Mouse (Mus musculus): ENCODE data around the gene Ifi27l2a.
A peak's percentile ranks its signal among the peaks of the same experiment; 100 is the strongest.

The Ifi27l2a gene

DNA sequence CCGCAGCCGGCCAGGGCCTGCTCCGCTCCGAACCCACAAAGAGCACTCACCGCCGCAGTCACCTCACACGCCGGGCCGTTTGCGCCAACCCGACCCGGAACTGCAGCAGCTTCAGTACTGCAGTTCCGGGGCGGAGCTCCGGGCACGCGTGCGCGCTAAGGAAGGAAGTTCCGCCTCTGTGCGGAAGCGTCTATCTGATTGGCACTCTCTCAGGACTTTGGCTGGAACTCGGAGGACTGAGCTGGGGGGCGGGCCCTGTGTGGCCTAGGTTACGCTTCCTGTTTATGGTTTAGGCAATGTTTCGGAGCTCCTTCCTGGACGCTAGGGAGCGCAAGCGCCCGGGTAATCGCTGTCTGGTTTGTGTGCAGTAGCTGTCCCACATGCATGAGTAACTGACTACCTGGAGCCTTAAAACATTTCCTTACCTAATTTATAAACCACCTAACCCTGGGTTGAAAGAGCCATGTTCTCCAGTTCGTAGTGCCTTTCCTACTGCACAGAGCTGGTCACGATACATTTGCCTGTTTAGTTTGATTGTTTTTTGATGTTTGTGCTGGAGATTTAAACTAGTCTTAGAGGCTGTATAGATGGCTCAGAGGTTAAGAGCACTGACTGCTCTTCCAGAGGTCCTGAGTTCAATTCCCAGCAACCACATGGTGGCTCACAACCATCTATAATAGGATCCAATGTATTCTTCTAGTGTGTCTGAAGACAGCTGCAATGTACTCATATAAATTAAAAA lies 17.6 kb downstream of the Ifi27l2a start, which contains the start of gene Ddx24:
Gene Ddx24, minus strand, starts transcription at position 102 of the 742 bp plus-strand sequence.
- peak; percentile 99 for DNase-seq (ENCODE audit: low spot score)

DNA sequence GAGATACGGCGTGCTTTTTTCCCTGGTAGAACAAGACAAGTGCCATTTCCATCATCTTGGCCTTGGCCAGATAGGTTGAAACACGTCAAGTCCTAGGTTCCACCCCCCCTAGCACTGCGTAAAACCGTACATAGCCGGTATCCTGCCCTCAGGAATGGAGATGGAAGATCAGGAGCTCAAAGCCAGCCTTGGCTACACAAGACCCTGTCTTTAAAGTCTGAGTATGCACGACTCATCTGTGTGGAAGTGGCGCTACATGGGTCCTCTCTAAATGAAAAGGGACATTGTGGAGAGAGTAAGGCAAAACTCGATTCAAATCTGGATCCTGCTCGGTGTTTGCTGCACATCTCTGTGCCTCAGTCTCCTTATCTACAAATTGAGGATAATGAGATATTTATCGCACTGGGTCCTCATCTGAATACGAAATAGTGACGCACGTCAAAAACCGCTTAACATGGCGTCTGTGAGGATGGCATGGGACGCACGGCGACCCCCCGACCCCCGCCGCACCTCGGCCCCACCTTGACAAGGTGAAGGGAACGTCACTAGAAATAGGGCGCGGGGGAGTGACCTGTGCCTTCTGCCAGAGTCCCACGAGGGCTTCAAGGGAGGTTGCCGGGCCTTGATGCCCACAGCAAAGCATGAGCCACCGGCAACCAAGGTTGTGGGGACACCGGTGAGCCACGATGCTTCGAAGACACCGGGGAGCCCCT lies 18.3 kb downstream of the Ifi27l2a start:
- peak; percentile 12 for DNase-seq (ENCODE audit: low spot score)

- peak; percentile 55 for DNase-seq (ENCODE audit: low spot score)
Measured at GRCm38 (mm10) chr12:103408144-103408543, 35.3 kb downstream of the Ifi27l2a start.

DNA sequence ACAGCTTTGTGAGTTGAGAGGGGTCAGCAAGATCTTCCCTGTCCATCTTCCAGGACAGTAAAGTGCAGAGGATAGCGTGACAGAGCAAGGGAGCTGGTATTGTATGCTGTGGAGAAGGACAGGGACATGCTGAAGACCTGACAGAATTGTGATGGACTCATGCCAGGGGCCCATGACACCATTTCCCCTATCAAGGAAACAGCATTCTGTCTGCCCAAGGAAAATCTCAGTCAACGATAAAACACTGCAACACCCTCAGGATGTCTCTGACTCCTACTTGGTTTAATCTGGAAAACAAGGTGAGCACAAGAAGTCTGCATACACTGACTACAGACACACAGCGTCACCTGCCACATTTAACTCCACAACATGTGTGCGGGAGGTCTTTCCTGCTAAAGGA lies 35.8 kb downstream of the Ifi27l2a start, which contains the start of gene 9330161L09Rik:
Gene 9330161L09Rik, minus strand, starts transcription at position 101 of the 400 bp plus-strand sequence.
- DNase-seq (ENCODE audit: low spot score) = no peak

- DNase-seq (ENCODE audit: low spot score) = no peak
Measured at GRCm38 (mm10) chr12:103404131-103404530, 39.3 kb downstream of the Ifi27l2a start.

GRCm38 (mm10) chr12:103396751-103397150 lies 46.7 kb downstream of the Ifi27l2a start:
- no peak for DNase-seq (ENCODE audit: low spot score)

DNA sequence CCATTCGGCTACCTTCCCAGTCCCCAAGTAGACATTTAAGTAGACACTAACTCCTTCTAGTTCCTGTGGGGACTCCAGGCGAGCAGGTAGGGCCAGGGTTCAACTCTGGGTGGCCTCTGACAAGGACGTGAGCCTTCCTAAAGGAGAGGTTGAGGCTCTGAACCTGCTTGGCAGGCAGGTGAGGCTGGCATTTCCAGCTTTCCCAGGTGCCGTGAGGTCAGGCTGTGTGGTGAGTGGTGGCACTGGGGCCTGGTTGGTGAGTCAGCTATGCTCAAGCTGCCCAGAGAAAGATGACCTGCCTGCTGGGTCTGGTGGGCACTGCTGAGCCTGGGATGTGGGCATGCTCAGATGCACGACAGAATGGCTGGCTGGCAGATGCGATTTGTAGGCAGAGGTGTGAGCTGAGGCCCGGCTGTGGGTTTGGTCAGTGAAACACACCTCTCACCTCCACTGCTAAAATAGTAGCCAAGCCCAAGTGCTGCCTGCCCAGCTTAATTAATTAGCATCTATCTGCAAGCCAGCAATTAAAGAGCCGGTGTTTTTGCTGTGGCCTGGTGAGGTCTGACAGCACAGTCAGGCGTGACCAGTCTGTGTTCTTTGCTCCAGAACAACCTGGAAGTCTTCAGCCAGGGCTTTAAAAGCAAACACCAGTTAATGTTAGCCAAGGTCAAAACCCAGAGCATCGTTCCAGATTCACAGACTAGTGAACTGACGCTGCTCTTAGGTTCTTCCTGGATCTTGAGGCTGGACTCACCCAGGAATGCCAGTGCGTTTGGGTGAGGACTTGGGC lies 47.8 kb downstream of the Ifi27l2a start:
- no peak for DNase-seq (ENCODE audit: low spot score)

- DNase-seq (ENCODE audit: low spot score) = no peak
Measured at GRCm38 (mm10) chr12:103393528-103393927, 50.0 kb downstream of the Ifi27l2a start.

Data from layer of hippocampus, adult 11-12 months (tissue).